Mouse (Mus musculus) embryo, embryonic 10 days (tissue): ENCODE data around the gene Mtr.
A peak's percentile ranks its signal among the peaks of the same experiment; 100 is the strongest.

ENCODE experiments used
- DNase-seq: peaks from one replicate; pipeline ENCODE4 v3.0.0-alpha.2; 2015; ENCODE audit warnings: low spot score

Gene Mtr

DNA sequence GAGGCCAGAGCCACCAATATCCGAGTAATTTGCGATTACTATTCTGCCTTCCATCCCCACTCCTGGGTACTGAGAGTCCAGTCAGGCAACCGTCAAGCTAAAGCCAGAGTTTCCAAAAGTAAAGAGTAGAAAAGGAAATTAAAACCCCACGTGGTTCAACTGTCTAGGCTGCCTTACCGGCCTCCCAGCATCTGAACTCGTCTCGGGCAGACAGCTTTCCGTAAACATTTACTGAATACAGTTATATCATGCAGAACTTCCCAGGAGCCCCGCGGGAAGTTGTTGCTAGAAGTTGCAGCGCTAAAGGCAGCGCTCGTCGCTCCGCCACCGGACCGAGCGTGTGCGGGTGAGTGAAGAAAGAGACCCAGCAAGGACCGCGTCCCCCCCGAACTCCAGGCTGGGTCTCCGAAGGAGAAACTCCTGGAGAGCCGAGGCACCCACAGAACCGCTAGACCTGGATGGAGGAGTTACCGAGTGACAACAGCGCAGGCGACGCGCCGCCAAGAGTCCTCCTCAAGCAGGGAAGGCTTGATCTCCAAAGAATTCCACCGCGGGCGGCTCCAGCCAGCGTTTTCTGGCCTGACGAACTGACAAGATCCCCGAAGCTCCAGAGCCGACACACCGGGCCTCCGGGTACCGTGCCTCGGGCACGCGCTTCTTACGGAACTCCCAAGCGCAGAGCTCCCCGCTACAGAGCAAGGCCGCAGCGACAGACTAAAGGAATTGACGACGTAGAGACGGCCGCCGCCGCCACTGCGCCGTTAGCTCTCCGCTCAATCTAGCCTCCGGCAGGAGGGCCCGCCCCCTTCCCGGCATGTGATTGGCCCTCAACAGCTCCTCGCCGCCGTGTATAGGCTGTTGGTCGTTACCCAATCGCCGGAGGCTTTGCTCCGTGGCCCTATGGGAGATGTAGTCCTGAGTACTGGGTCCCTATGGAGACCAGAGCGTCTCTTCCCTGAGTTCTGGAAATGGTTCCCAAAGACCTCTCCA, at the start of gene Mtr:
Mtr (minus strand) TSS at position 723 of the 990 bp plus-strand sequence.
- peak; percentile 97 for DNase-seq

GRCm38 (mm10) chr13:12307286-12307685, 49.4 kb upstream of the Mtr start:
- DNase-seq, result no peak

GRCm38 (mm10) chr13:12305540-12305939, 47.6 kb upstream of the Mtr start:
- DNase-seq, result no peak

GRCm38 (mm10) chr13:12304991-12305390, 47.1 kb upstream of the Mtr start:
- no peak for DNase-seq

- no peak for DNase-seq
These were observed 39.9 kb upstream of the Mtr start for GRCm38 (mm10) chr13:12297777-12298176.

DNA sequence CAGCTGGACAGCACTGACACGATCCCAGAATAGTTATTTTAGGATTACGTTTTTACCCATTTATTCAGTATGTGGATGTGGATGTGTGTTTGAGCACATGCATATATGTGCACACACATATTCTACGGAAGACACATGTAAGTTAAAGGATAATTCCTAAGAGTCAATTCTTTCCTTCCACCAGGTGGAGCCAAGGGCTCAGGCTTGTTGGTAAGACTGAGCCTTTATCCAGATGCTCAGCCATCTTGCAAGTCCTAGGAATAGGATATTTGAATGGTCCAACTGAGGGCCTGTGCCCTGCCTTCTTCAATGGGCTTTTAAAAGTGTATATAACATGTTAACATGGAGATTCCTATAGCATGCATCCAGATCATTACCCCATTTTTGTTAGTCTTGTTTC, 38.8 kb upstream of the Mtr start:
- DNase-seq, result peak; percentile 63

DNA sequence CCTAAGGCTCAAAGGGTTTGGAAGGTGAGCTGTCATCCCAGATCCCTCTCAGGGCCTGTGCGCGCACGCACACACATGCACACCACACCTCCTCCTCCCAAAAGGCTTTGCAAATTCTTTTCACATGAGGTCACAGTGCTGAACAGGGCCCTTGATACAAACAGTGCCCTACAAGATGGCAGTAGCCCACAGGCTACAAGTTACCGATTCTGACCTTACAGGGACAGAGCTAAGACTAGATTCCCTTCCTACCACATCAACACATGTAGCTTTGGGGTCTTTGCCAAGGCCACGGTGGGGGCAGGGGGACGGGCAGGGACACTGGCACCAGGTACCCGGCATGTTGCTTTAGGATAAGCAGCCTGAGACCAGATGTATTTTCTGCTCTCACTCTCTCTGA, 35.9 kb upstream of the Mtr start:
- DNase-seq, result no peak

- no peak for DNase-seq
These were observed 32.8 kb upstream of the Mtr start for GRCm38 (mm10) chr13:12290700-12291099.

- no peak for DNase-seq
These were observed 26.6 kb upstream of the Mtr start for GRCm38 (mm10) chr13:12284528-12284927.

GRCm38 (mm10) chr13:12283826-12284225, 25.9 kb upstream of the Mtr start:
- DNase-seq, result no peak

GRCm38 (mm10) chr13:12274721-12275120, 16.8 kb upstream of the Mtr start:
- no peak for DNase-seq

DNA sequence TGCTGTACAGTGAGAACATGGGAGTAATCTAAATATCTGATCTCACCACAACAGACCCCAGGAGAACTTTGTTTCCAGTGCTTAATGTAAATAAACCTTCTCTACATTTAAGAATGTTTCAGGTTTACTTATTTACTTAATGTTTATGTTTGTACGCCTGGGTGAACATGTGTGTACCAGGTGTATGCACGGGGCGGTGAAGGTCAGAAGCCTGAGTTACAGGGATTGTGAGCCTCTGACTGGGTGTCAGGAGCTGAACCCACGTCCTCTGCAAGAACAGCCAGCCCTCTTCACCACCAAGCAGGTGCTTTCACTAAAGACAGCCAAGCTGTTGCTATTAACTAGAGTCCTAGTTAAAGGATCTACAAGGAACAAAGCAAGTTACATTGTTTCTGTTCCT, 16.3 kb upstream of the Mtr start:
- DNase-seq, result no peak

GRCm38 (mm10) chr13:12272953-12273352, 15.0 kb upstream of the Mtr start:
- DNase-seq, result peak; percentile 61

DNA sequence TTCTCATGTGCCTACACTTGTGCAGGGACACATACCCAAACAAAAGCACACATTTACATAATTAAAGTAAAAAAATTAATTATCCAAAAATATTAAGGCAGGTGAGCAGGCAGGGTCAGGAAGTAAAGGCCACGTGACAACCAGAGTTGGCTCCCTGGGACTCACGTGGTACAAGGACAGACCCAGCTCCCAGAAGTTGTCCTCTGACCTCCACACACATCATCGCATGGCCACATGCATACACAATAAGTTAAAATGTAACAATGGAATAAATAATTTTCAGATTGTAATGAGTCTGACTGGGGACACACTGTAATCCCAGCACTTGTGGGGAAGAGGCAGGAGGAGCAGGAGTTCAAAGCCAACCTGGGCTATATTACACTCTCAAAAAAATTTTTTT, 10.1 kb upstream of the Mtr start:
- no peak for DNase-seq

DNA sequence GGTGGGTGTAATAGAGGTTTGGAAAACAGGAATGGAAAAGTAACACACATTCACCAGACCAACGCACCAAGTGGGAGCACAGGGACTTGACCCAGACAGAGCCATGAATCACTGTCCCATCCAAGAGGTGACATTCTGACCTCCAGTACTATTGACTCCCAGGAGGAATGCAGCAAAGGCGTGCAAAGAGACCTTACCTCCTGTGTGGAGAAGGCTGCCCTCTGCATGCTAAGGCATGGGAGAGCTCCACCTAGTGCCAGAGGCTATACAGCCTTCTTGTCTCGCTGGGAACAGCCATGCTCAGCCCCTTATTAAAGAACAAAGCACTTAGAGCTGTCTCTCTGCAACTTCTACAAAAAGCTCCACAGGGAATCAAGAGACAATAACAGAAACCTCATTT, 9.2 kb upstream of the Mtr start:
- DNase-seq, result peak; percentile 30

GRCm38 (mm10) chr13:12263996-12264395, 6.1 kb upstream of the Mtr start:
- DNase-seq, result no peak

DNA sequence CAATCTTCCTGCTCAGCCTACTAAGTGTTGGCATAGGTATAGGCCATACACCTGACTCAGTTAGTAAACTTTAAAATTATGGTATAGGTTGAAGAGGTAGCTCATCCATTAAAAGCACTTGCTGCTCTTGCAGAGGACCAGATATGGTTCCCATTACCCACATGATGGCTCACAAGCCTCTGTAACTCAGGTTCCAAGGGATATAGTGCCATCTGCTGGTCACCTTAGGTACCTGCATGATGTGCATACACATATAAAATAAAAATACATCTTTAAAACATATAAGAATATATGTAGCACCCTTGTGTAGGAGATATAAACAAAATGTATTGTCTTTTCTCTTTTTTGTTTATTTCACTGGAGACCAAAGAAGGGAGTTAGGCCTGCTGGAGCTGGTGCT, 3.6 kb upstream of the Mtr start:
- no peak for DNase-seq

DNA sequence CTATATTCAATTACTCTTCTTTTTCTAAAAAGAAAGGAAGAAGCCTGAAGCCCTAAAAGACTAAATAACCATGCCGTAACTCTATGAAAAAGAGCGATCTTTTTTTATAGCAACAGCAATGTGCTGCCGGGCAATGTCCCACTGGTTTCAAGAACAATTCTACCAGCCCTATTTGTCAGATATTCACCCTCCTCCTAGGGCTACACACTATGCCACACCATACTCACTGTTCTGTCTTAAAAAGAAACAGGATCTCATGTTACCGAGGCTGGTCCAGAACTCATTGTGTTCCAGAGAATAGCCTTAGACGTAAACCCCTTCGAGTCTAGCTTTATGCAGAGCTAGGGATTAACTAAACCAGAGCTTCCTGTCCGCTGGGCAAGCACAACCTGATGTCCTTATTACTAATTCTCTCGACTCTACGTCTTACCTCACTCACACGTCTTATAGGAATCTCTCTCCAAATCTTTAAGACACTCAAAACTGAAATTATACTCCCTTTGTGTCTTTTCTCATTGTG, 982 bp downstream of the Mtr start:
- peak; percentile 41 for DNase-seq

GRCm38 (mm10) chr13:12255911-12256705, 1.8 kb downstream of the Mtr start:
- no peak for DNase-seq

- DNase-seq, result no peak
These were observed 7.4 kb downstream of the Mtr start for GRCm38 (mm10) chr13:12250496-12250895.

GRCm38 (mm10) chr13:12249195-12249898, 8.6 kb downstream of the Mtr start:
- DNase-seq, result no peak

DNA sequence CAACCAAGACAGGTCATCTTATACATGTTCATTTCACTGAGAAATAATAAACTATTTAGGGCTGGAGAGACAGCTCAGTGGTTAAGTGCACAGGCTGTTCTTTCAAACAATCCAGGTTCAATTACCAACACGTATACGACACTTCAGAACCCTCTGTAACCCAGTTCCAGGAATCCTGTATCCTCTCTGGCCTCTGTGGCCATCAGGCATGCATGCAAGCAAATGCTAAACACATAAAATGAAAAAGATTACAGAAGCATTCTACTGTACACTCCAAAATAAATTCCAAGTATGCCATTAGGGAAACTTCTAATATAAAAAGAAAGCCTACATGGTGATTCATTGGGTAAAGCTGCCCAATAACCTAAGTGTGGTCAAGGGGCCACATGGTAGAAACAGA, 12.0 kb downstream of the Mtr start:
- DNase-seq, result no peak
